Mouse (Mus musculus) stomach, postnatal 0 days (tissue): ENCODE data around the gene Dph1. TPM values are rescaled to one million over a fixed set of nuclear protein-coding genes. Genes with fewer than 3 reads are reported as not detected.
A peak's percentile ranks its signal among the peaks of the same experiment; 100 is the strongest.

Source experiments
- ATAC-seq: fragments of 200-750 bp; cut with Nextera tagmentation; 2 replicates; pipeline ENCODE4 v1.8.0; 2017; ENCODE audit not compliant: low FRiP score, low TSS enrichment
- DNase-seq: peaks from one replicate; pipeline ENCODE4 v3.0.0-alpha.2; 2016; ENCODE audit warnings: low spot score
- H3K27ac ChIP-seq: fragments of 300-500 bp; sonication (generic); replicated peaks from 2 replicates; pipeline ENCODE4 v1.5.1; 2014; ENCODE audit warnings: mild to moderate bottlenecking, control low read depth
- H3K27me3 ChIP-seq: fragments of 300-500 bp; sonication (generic); 2 replicates; pipeline ENCODE4 v1.6.1; 2014; ENCODE audit warnings: low read length; ENCODE audit not compliant: control insufficient read depth, insufficient read depth
- H3K36me3 ChIP-seq: fragments of 300-500 bp; sonication (generic); 2 replicates; pipeline ENCODE4 v1.6.1; 2014; ENCODE audit warnings: low read length, mixed read lengths; ENCODE audit not compliant: control insufficient read depth, insufficient read depth
- H3K4me1 ChIP-seq: fragments of 300-500 bp; sonication (generic); replicated peaks from 2 replicates; pipeline ENCODE4 v1.6.1; 2014; ENCODE audit warnings: antibody characterized with exemption; ENCODE audit not compliant: control insufficient read depth, insufficient read depth
- H3K4me2 ChIP-seq: fragments of 300-500 bp; sonication (generic); replicated peaks from 2 replicates; pipeline ENCODE4 v1.6.1; 2014; ENCODE audit warnings: low read depth, mild to moderate bottlenecking, control low read depth, moderate library complexity
- H3K4me3 ChIP-seq: fragments of 300-500 bp; sonication (generic); 2 replicates; pipeline ENCODE4 v1.5.1; 2014; ENCODE audit warnings: low read depth, low read length, control low read depth
- H3K9ac ChIP-seq: fragments of 300-500 bp; sonication (generic); 2 replicates; pipeline ENCODE4 v1.6.1; 2014; ENCODE audit warnings: mild to moderate bottlenecking, low read length, control low read depth, mixed read lengths
- H3K9me3 ChIP-seq: fragments of 300-500 bp; sonication (generic); 2 replicates; pipeline ENCODE4 v1.6.1; 2016; ENCODE audit warnings: low read length; ENCODE audit not compliant: control insufficient read depth
- CTCF ChIP-seq: IDR thresholded peaks from 2 replicates; pipeline ENCODE4 v1.5.1; 2016; ENCODE audit warnings: antibody characterized with exemption, low read depth, mild to moderate bottlenecking, moderate library complexity
- EP300 ChIP-seq: optimal IDR thresholded peaks from 2 replicates; pipeline ENCODE3; 2016; ENCODE audit warnings: antibody characterized with exemption
- WGBS: fragments of 180-500 bp; shearing (Covaris S2); extraction: QIAGEN DNeasy Blood & Tissue Kit; methylation state at CpG from one replicate; pipeline ENCODE4 v1.1.7; 2014; 5-methylcytosine and 5-hydroxymethylcytosine counted together
- microRNA counts: library from miRNA; unstranded; fragments of <30 nt; microRNA quantifications from one replicate; lab custom pipeline; 2015
- microRNA-seq: library from miRNA; unstranded; fragments of <30 nt; microRNA quantifications from one replicate; pipeline ENCODE4, GENCODE M21; 2016
- polyA plus RNA-seq: library from polyadenylated mRNA; unstranded; fragments of >200 nt; fragmentation: Nextera tagmentation; extraction: Ambion mirVana; gene quantifications from 2 replicates; pipeline ENCODE4 v1.2.1, GENCODE M21; 2015

Dph1 gene
- polyA plus RNA-seq, 1 experiment from 2014 or later, result 15.2 TPM

DNA sequence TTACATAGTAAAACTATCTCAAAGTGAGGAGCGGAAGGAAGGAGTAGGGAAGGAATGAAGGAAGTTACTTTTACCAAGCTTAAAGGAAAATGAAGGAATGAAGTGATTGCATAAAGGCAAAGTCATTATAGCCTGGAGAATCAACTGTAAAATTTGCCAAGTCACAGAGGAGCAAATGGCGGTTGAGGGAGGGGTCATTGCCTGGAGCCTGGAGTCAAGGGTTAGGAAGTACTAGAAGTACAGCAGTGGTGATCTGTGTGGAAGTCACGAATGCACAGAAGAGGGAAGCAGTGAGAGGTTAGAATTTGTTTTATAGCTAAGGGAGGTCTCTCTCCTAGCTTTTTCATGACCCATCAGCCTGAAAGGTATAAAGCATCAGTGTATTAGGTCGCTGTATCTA is 59.7 kb downstream of the Dph1 start:
- ATAC-seq, result no peak
- Histone ChIP-seq H3K9me3 (no peaks in the 10 kb centered on the region), H3K27me3 (no peaks in the 10 kb centered on the region), H3K9ac (no peak overlapping the region), H3K36me3 (no peaks in the 10 kb centered on the region), H3K27ac (no peak overlapping the region), H3K4me3 (no peak overlapping the region), H3K4me2 (no peak overlapping the region), H3K4me1 (peaks cover 4% of the 10 kb centered on the region; the same call in 1 of the 2 replicates)
- DNase-seq, result no peak
- 83% methylated on average over 4 of the region's 4 CpGs for WGBS
- TF ChIP-seq CTCF, result no peak
- TF ChIP-seq EP300, result no peak

DNA sequence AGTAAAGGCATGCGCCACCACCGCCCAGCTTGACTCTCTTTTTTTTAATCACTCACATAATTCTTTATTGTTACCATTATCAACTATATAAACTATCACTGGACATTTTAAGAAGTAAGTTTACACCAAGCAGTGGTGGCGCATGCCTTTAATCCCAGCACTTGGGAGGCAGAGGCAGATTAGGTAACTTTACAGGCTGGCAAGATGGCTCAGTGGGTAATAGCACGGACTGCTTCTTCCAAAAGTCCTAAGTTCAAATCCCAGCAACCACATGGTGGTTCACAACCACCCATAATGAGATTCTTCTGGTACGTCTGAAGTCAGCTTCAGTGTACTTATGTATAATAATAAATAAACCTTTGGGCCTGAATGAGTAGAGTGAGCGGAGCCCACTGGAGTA is 61.6 kb downstream of the Dph1 start:
- DNase-seq (no peak), ATAC-seq (no peak)
- no peaks in the 10 kb centered on the region for H3K9me3 ChIP-seq
- no peak overlapping the region for H3K9ac ChIP-seq
- H3K27ac ChIP-seq, result no peak overlapping the region
- no peak overlapping the region for H3K4me3 ChIP-seq
- no peaks in the 10 kb centered on the region for H3K36me3 ChIP-seq
- peaks cover 4% of the 10 kb centered on the region; the same call in 1 of the 2 replicates for H3K4me1 ChIP-seq
- 97% methylated on average over 6 of the region's 6 CpGs for WGBS
- H3K27me3 ChIP-seq, result no peaks in the 10 kb centered on the region
- no peak for TF ChIP-seq EP300
- no peak for TF ChIP-seq CTCF
- H3K4me2 ChIP-seq, result no peak overlapping the region

MicroRNA genes within 50 kb of the gene (microRNA counts, 519-probe panel; counts per million panel counts)
- 4,516 counts per million, percentile 43 among the panel's probes with 10 or more counts for microRNA mmu-miR-132 (lab: Ali Mortazavi, UCI)
- not detected for microRNA mmu-miR-212 (lab: Ali Mortazavi, UCI)

Small RNAs within 50 kb of the gene (microRNA-seq; reads per million reads assigned to microRNA genes)
- gene Mir132 (305 reads per million, percentile 60 among the genes with 10 or more reads in this experiment), gene Mir212 (24.8 reads per million, percentile 28 among the genes with 10 or more reads in this experiment)

Other genes starting within 250 kb of the Dph1 start
- gene Hic1, start 21.7 kb downstream of the Dph1 start, polyA plus RNA-seq, result 6.6 and 8.2 TPM in 2 replicates
- gene Ovca2, start 12.4 kb downstream of the Dph1 start, polyA plus RNA-seq, result 19.3 and 20.2 TPM in 2 replicates
- 2.1 and 2.9 TPM in 2 replicates for gene Rtn4rl1, start 2.5 kb upstream of the Dph1 start, polyA plus RNA-seq
- 46.0 and 48.0 TPM in 2 replicates for gene Rpa1, start 157.1 kb upstream of the Dph1 start, polyA plus RNA-seq
- 5.0 and 6.3 TPM in 2 replicates for gene Smyd4, start 157.2 kb upstream of the Dph1 start, polyA plus RNA-seq
- 53.7 and 69.1 TPM in 2 replicates for gene Serpinf1, start 231.5 kb upstream of the Dph1 start, polyA plus RNA-seq
- gene Serpinf2, start 248.3 kb upstream of the Dph1 start, polyA plus RNA-seq, result 17.8 and 19.7 TPM in 2 replicates